Mouse (Mus musculus): Measurements from ENCODE around the gene Nostrin. TPM values are rescaled to one million over a fixed set of nuclear protein-coding genes. Genes with fewer than 3 reads are reported as not detected.

The Nostrin gene
- polyA plus RNA-seq, 1 experiment: 0.13 TPM

- TF ChIP-seq USF1 (IDR thresholded peaks at IDR 0.05; ENCODE audit: low read depth) (no peak), MYOG (IDR thresholded peaks at IDR 0.05; ENCODE audit: control insufficient read depth in 1 of 3, insufficient read depth in 1 of 3, insufficient read length in 2 of 3, low read depth in 2 of 3) (peak in 1 of 3 experiments; percentile 41), E2F4 (IDR thresholded peaks at IDR 0.05; ENCODE audit: insufficient read depth) (no peak), POLR2A (IDR thresholded peaks at IDR 0.05; ENCODE audit: insufficient read length, low read depth) (no peak), MYOD1 (IDR thresholded peaks at IDR 0.05; ENCODE audit: control insufficient read depth in 1 of 3, insufficient read length in 2 of 3, low read depth in 2 of 3) (peak in 2 of 3 experiments; percentile 50 to 70), REST (IDR thresholded peaks at IDR 0.05; ENCODE audit: insufficient read depth, insufficient read length) (no peak), TCF3 (IDR thresholded peaks at IDR 0.05; ENCODE audit: insufficient read length, low read depth) (no peak), TCF12 (IDR thresholded peaks at IDR 0.05; ENCODE audit: insufficient read depth, poor library complexity, severe bottlenecking) (no peak), CEBPB (IDR thresholded peaks at IDR 0.05; ENCODE audit: insufficient read depth, poor library complexity, severe bottlenecking) (no peak), SRF (IDR thresholded peaks at IDR 0.05; ENCODE audit: control insufficient read depth, insufficient read length, low read depth) (no peak)
- Histone ChIP-seq H3K79me2 (ENCODE audit: control insufficient read depth, insufficient read depth) (no peaks in the 10 kb centered on the region), H3K4me3 (no peak overlapping the region), H3ac (ENCODE audit: control insufficient read depth, insufficient read length) (no peak overlapping the region), H3K36me3 (ENCODE audit: control insufficient read depth, insufficient read depth) (no peaks in the 10 kb centered on the region), H3K4me2 (ENCODE audit: low read depth) (peak overlapping the region; percentile 30), H3K27me3 (ENCODE audit: control insufficient read depth, insufficient read depth, insufficient read length) (no peaks in the 10 kb centered on the region)
Measured at GRCm38 (mm10) chr2:69155861-69156260, 20.3 kb downstream of the Nostrin start.

DNA sequence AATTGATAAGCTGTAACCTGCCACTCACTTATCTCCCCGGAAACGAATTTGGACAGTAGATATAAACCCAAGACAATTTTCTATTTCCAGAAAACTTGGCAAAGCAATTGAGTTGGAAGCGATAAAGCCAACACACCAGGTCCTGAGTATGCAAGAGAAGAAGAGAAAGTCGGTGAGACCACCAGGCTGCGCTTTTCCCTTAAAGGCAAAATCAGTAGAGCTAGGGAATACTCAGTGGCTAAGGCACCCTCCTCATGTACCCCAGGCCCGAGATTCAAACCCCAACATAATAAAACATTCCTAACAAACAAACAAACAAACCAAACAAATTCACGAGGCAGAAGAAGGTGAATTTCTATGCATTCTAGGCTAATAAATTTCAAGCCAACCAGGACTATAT is 20.7 kb downstream of the Nostrin start:
- TF ChIP-seq MAX (IDR thresholded peaks at IDR 0.05; ENCODE audit: low read depth) (no peak), SRF (IDR thresholded peaks at IDR 0.05; ENCODE audit: control insufficient read depth, insufficient read length, low read depth) (no peak), TCF3 (IDR thresholded peaks at IDR 0.05; ENCODE audit: insufficient read length, low read depth) (no peak), USF1 (IDR thresholded peaks at IDR 0.05; ENCODE audit: low read depth) (no peak), MYOG (IDR thresholded peaks at IDR 0.05; ENCODE audit: control insufficient read depth in 1 of 3, insufficient read depth in 1 of 3, insufficient read length in 2 of 3, low read depth in 2 of 3) (no peak), CEBPB (IDR thresholded peaks at IDR 0.05; ENCODE audit: insufficient read depth, poor library complexity, severe bottlenecking) (no peak), REST (IDR thresholded peaks at IDR 0.05; ENCODE audit: insufficient read depth, insufficient read length) (no peak), POLR2A (IDR thresholded peaks at IDR 0.05; ENCODE audit: insufficient read length, low read depth) (no peak), TCF12 (IDR thresholded peaks at IDR 0.05; ENCODE audit: insufficient read depth, poor library complexity, severe bottlenecking) (no peak), E2F4 (IDR thresholded peaks at IDR 0.05; ENCODE audit: insufficient read depth) (no peak), POLR2AphosphoS2 (IDR thresholded peaks at IDR 0.05; ENCODE audit: insufficient read length, low read depth) (no peak), MYOD1 (IDR thresholded peaks at IDR 0.05; ENCODE audit: control insufficient read depth in 1 of 3, insufficient read length in 2 of 3, low read depth in 2 of 3) (no peak)
- Histone ChIP-seq H3K36me3 (ENCODE audit: control insufficient read depth, insufficient read depth) (no peaks in the 10 kb centered on the region), H3K79me2 (ENCODE audit: control insufficient read depth, insufficient read depth) (no peaks in the 10 kb centered on the region), H3K4me3 (no peak overlapping the region), H3ac (ENCODE audit: control insufficient read depth, insufficient read length) (no peak overlapping the region), H3K27me3 (ENCODE audit: control insufficient read depth, insufficient read depth, insufficient read length) (no peaks in the 10 kb centered on the region), H3K4me2 (ENCODE audit: low read depth) (peak overlapping the region; percentile 30)

DNA sequence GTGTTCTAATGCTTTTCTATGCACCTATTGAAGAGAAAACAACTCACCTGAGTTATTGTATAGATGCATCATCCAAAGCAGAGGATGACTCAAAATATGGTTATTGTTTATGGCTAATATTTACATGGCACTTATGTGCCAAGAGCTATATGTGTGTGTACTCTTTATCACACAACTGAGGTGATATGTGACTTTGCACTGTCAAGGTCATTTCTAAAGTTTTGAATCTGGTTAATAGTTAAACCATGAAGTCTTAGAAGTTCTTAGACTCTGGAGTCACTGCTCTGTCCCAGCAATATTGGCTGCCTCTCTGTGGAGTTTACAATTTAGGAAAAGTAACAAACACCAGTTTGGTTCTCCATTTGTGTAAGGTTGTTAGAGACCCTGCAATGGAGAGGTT is 23.3 kb downstream of the Nostrin start:
- H3K79me2 ChIP-seq (ENCODE audit: control insufficient read depth, insufficient read depth): no peaks in the 10 kb centered on the region
- H3K36me3 ChIP-seq (ENCODE audit: control insufficient read depth, insufficient read depth): no peaks in the 10 kb centered on the region
- TF ChIP-seq MYOD1 (IDR thresholded peaks at IDR 0.05; ENCODE audit: control insufficient read depth in 1 of 3, insufficient read length in 2 of 3, low read depth in 2 of 3): no peak
- no peak for TF ChIP-seq TCF3 (IDR thresholded peaks at IDR 0.05; ENCODE audit: insufficient read length, low read depth)
- TF ChIP-seq POLR2AphosphoS2 (IDR thresholded peaks at IDR 0.05; ENCODE audit: insufficient read length, low read depth): no peak
- no peak for TF ChIP-seq CEBPB (IDR thresholded peaks at IDR 0.05; ENCODE audit: insufficient read depth, poor library complexity, severe bottlenecking)
- no peak for TF ChIP-seq REST (IDR thresholded peaks at IDR 0.05; ENCODE audit: insufficient read depth, insufficient read length)
- no peak for TF ChIP-seq SRF (IDR thresholded peaks at IDR 0.05; ENCODE audit: control insufficient read depth, insufficient read length, low read depth)
- no peak for TF ChIP-seq E2F4 (IDR thresholded peaks at IDR 0.05; ENCODE audit: insufficient read depth)
- no peak for TF ChIP-seq MAX (IDR thresholded peaks at IDR 0.05; ENCODE audit: low read depth)
- TF ChIP-seq TCF12 (IDR thresholded peaks at IDR 0.05; ENCODE audit: insufficient read depth, poor library complexity, severe bottlenecking): no peak
- TF ChIP-seq POLR2A (IDR thresholded peaks at IDR 0.05; ENCODE audit: insufficient read length, low read depth): no peak
- TF ChIP-seq USF1 (IDR thresholded peaks at IDR 0.05; ENCODE audit: low read depth): no peak
- no peak overlapping the region for H3ac ChIP-seq (ENCODE audit: control insufficient read depth, insufficient read length)
- no peak overlapping the region for H3K4me2 ChIP-seq (ENCODE audit: low read depth)
- H3K4me3 ChIP-seq: no peak overlapping the region
- no peaks in the 10 kb centered on the region for H3K27me3 ChIP-seq (ENCODE audit: control insufficient read depth, insufficient read depth, insufficient read length)

DNA sequence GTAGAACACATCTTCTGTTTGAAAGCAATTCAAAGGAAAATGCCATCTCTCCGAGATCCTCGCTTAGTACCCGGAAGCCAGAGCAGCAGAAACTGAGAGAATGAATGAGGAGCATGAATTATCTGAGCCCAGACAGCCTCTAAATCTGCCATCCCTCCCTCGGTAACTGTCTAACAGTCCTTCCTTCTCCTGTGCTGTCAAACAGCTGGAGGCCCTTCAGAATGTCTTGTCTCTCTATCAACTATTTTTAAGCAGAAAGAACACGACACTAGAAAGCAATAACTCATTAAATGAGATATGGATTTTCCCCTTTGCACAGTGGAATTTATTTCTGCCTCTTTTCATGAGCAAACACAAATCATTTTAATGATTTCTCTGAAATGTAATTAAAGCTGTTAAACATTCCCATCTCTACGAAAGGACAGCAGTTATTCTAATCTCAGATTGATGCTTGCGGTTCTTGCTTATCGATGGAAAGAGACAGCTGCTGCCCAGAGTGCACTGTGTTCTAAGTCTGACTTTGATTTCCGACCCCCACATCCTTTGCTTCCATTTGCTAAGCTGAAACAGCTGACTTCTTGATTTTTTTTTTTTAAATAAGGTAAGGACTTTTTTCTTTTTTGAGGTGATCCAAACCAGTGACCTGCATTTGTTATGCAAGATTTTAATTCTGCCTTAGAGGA is 34.9 kb downstream of the Nostrin start:
- Histone ChIP-seq H3K27me3 (ENCODE audit: control insufficient read depth, insufficient read depth, insufficient read length) (no peaks in the 10 kb centered on the region), H3K79me2 (ENCODE audit: control insufficient read depth, insufficient read depth) (no peaks in the 10 kb centered on the region), H3K4me2 (ENCODE audit: low read depth) (peak overlapping the region; percentile 50), H3K4me3 (no peak overlapping the region), H3ac (ENCODE audit: control insufficient read depth, insufficient read length) (no peak overlapping the region), H3K36me3 (ENCODE audit: control insufficient read depth, insufficient read depth) (no peaks in the 10 kb centered on the region)
- no peak for TF ChIP-seq CEBPB (IDR thresholded peaks at IDR 0.05; ENCODE audit: insufficient read depth, poor library complexity, severe bottlenecking)
- TF ChIP-seq MYOD1 (IDR thresholded peaks at IDR 0.05; ENCODE audit: control insufficient read depth in 1 of 3, insufficient read length in 2 of 3, low read depth in 2 of 3): peak in 2 of 3 experiments; percentile 70 to 75
- TF ChIP-seq TCF12 (IDR thresholded peaks at IDR 0.05; ENCODE audit: insufficient read depth, poor library complexity, severe bottlenecking): peak; percentile 30

- Histone ChIP-seq H3K4me2 (ENCODE audit: low read depth) (no peak overlapping the region), H3ac (ENCODE audit: control insufficient read depth, insufficient read length) (no peak overlapping the region), H3K36me3 (ENCODE audit: control insufficient read depth, insufficient read depth) (no peaks in the 10 kb centered on the region), H3K79me2 (ENCODE audit: control insufficient read depth, insufficient read depth) (no peaks in the 10 kb centered on the region), H3K4me3 (no peak overlapping the region), H3K27me3 (ENCODE audit: control insufficient read depth, insufficient read depth, insufficient read length) (no peaks in the 10 kb centered on the region)
- TF ChIP-seq POLR2A (IDR thresholded peaks at IDR 0.05; ENCODE audit: insufficient read length, low read depth): no peak
- no peak for TF ChIP-seq MYOD1 (IDR thresholded peaks at IDR 0.05; ENCODE audit: control insufficient read depth in 1 of 3, insufficient read length in 2 of 3, low read depth in 2 of 3)
- TF ChIP-seq CEBPB (IDR thresholded peaks at IDR 0.05; ENCODE audit: insufficient read depth, poor library complexity, severe bottlenecking): no peak
- TF ChIP-seq TCF12 (IDR thresholded peaks at IDR 0.05; ENCODE audit: insufficient read depth, poor library complexity, severe bottlenecking): no peak
- no peak for TF ChIP-seq REST (IDR thresholded peaks at IDR 0.05; ENCODE audit: insufficient read depth, insufficient read length)
- TF ChIP-seq MAX (IDR thresholded peaks at IDR 0.05; ENCODE audit: low read depth): no peak
- TF ChIP-seq TCF3 (IDR thresholded peaks at IDR 0.05; ENCODE audit: insufficient read length, low read depth): no peak
- TF ChIP-seq MYOG (IDR thresholded peaks at IDR 0.05; ENCODE audit: control insufficient read depth in 1 of 3, insufficient read depth in 1 of 3, insufficient read length in 2 of 3, low read depth in 2 of 3): no peak
- no peak for TF ChIP-seq POLR2AphosphoS2 (IDR thresholded peaks at IDR 0.05; ENCODE audit: insufficient read length, low read depth)
- no peak for TF ChIP-seq SRF (IDR thresholded peaks at IDR 0.05; ENCODE audit: control insufficient read depth, insufficient read length, low read depth)
- TF ChIP-seq USF1 (IDR thresholded peaks at IDR 0.05; ENCODE audit: low read depth): no peak
Measured at GRCm38 (mm10) chr2:69175296-69175695, 39.7 kb downstream of the Nostrin start.

Measured in myocyte (in vitro differentiated cells).